8 mouse cellular contexts compared by ENCODE assay signal in the genomic region with DNA sequence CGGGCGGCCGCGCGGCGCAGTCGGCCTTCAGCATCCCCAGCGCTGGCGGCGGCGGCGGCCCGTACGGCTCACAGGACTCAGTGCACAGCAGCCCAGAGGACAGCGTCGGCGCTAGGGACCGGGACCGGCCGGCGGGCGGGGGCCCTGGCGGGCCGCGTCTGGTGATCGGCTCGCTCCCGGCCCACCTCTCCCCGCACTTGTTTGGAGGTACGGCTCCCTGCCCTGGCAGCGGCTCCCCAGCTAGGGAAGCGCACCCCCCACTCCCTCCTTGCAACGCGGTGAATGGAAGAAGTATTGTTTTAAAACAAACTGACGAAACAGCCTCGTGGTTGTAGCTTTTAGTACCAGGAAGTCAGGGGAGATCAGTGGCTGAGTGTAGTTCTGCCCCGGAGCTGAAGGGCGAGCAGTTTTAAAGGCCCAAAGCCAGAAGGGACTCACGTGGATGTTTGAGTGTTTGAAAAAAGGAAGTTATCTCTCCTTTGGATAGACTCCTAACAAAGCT. TPM values are rescaled to one million over a fixed set of nuclear protein-coding genes. Genes with fewer than 3 reads are reported as not detected.
DNase-seq lines count a peak whose midpoint lies in the region; ATAC-seq and TF ChIP-seq lines count a peak whose summit lies in the region.

No protein-coding gene starts in this region.

- DNase-seq in 3T3-L1 (ENCODE audit: low read depth, low spot score): peak; percentile 93
- peak; percentile 83 for DNase-seq in adrenal gland, adult 2 months
- DNase-seq in embryo, embryonic 11 days: peak; percentile 74
- peak; percentile 62 for DNase-seq in liver
- peak; percentile 72 for DNase-seq in midbrain, postnatal 0 days (ENCODE audit: low spot score)
- peak; percentile 19 to 42 for DNase-seq in spleen, postnatal 14 days (ENCODE audit: low spot score in 2 of 2)

- H3K9ac ChIP-seq in intestine, embryonic 16.5 days (ENCODE audit: low read depth, low read length): peak overlapping the region; percentile 90
- peak overlapping the region; percentile 91 for H3K9ac ChIP-seq in midbrain, postnatal 0 days (replicated peaks; ENCODE audit: low read length, poor library complexity, severe bottlenecking)

- ATAC-seq in granulocyte monocyte progenitor cell, adult 5-6 weeks (replicated peaks; ENCODE audit: poor library complexity, severe bottlenecking): peak; percentile 64
- ATAC-seq in intestine, embryonic 16.5 days: peak; percentile 42
- peak; percentile 49 for ATAC-seq in midbrain, postnatal 0 days (ENCODE audit: low FRiP score)

- H3K4me1 ChIP-seq in intestine, embryonic 16.5 days (ENCODE audit: control insufficient read depth, insufficient read depth, low read length): peaks cover 28% of the 10 kb centered on the region
- 0 out of 2 replicates have a peak, but pooled peaks cover 3% of the 10 kb centered on the region for H3K4me1 ChIP-seq in midbrain, postnatal 0 days (ENCODE audit: insufficient read depth, low read length)

- H3K4me3 ChIP-seq in intestine, embryonic 16.5 days (ENCODE audit: low read length): peak overlapping the region; percentile 77
- H3K4me3 ChIP-seq in midbrain, postnatal 0 days (ENCODE audit: low read depth, low read length): peak overlapping the region; percentile 88

- H3K9me3 ChIP-seq in intestine, embryonic 16.5 days (ENCODE audit: control insufficient read depth, low read length): no peaks in the 10 kb centered on the region
- H3K9me3 ChIP-seq in midbrain, postnatal 0 days (ENCODE audit: low read length): no peaks in the 10 kb centered on the region

- WGBS in intestine, embryonic 16.5 days: under 1% methylated on average over 32 of the region's 39 CpGs
- WGBS in midbrain, postnatal 0 days: 0% methylated on average over 31 of the region's 39 CpGs

- no peaks in the 10 kb centered on the region for H3K36me3 ChIP-seq in intestine, embryonic 16.5 days (ENCODE audit: control insufficient read depth, insufficient read depth, low read length)
- H3K36me3 ChIP-seq in midbrain, postnatal 0 days (ENCODE audit: insufficient read depth, low read length): no peaks in the 10 kb centered on the region

- TF ChIP-seq CTCF in midbrain, postnatal 0 days (IDR thresholded peaks at IDR 0.05): peak; percentile 25; the same call in 1 of the 2 replicates

- H3K27ac ChIP-seq in intestine, embryonic 16.5 days (ENCODE audit: low read length): peak overlapping the region; percentile 98
- H3K27ac ChIP-seq in midbrain, postnatal 0 days (ENCODE audit: low read depth, low read length): peak overlapping the region; percentile 86

- peak overlapping the region; percentile 49 for H3K4me2 ChIP-seq in intestine, embryonic 16.5 days (ENCODE audit: low read depth, low read length)
- H3K4me2 ChIP-seq in midbrain, postnatal 0 days (ENCODE audit: low read depth, low read length, poor library complexity, severe bottlenecking): peak overlapping the region; percentile 68

- H3K27me3 ChIP-seq in intestine, embryonic 16.5 days (replicated peaks; ENCODE audit: control insufficient read depth, insufficient read depth, low read length): no peaks in the 10 kb centered on the region
- no peaks in the 10 kb centered on the region for H3K27me3 ChIP-seq in midbrain, postnatal 0 days (ENCODE audit: insufficient read depth, low read length)

RNA-seq across cellular contexts. Expression of a gene that starts 0.6 kb away (rescaled TPM):
- 10 to 100 TPM; 39.2 to 54.0 TPM for total RNA-seq in adrenal gland, adult 2 months (2021)
- polyA plus RNA-seq in adrenal gland, adult 2 months (2012; rRNA removed): 75.3 and 107 TPM in 2 replicates
- 50.5 and 62.5 TPM in 2 replicates for total RNA-seq in granulocyte monocyte progenitor cell, adult 5-6 weeks (2014; fragmentation: Nextera tagmentation)
- total RNA-seq in granulocyte monocyte progenitor cell, adult 5-6 weeks (2017): 66.7 and 73.5 TPM in 2 replicates
- 5.0 and 5.5 TPM in 2 replicates for polyA plus RNA-seq in intestine, embryonic 16.5 days (2015; fragmentation: Nextera tagmentation; extraction: Ambion mirVana)
- total RNA-seq in midbrain, postnatal 0 days (2014; rRNA removed): 32.8 and 49.4 TPM in 2 replicates
- polyA plus RNA-seq in midbrain, postnatal 0 days (2015; fragmentation: Nextera tagmentation; extraction: Ambion mirVana): 5.7 and 6.5 TPM in 2 replicates

Comparison
In these comparisons a context has a peak if more than half of its experiments do, and no peak if none do; other contexts are left out.
1. Peak in every context shown above with its lines: DNase-seq, ATAC-seq, H3K4me3 ChIP-seq and H3K27ac ChIP-seq.
2. DNase-seq: peak in every context shown above with its lines; median percentile 93 in 3T3-L1; 83 in adrenal gland, adult 2 months; 74 in embryo, embryonic 11 days; 72 in midbrain, postnatal 0 days; 62 in liver; 30 in spleen, postnatal 14 days.